Mouse (Mus musculus) thymus, postnatal 4 days (tissue): ENCODE measurements around the gene Enpp6.

Experiments used
- DNase-seq: peaks from one replicate; pipeline ENCODE4 v3.0.0; 2021

Enpp6 gene

GRCm38 (mm10) chr8:47072001-47072400 is 85.3 kb downstream of the Enpp6 start:
- DNase-seq: no peak

GRCm38 (mm10) chr8:47075941-47076555 is 89.4 kb downstream of the Enpp6 start:
- no peak for DNase-seq

GRCm38 (mm10) chr8:47080037-47080436 is 93.3 kb downstream of the Enpp6 start:
- no peak for DNase-seq

- no peak for DNase-seq
Observed at GRCm38 (mm10) chr8:47082201-47083027, 95.7 kb downstream of the Enpp6 start.

GRCm38 (mm10) chr8:47090021-47090420 is 103.3 kb downstream of the Enpp6 start:
- no peak for DNase-seq

- no peak for DNase-seq
Observed at GRCm38 (mm10) chr8:47105617-47106016, 118.9 kb downstream of the Enpp6 start.

- no peak for DNase-seq
Observed at GRCm38 (mm10) chr8:47114133-47114796, 127.6 kb downstream of the Enpp6 start.

GRCm38 (mm10) chr8:47117336-47117735 is 130.6 kb downstream of the Enpp6 start:
- no peak for DNase-seq

GRCm38 (mm10) chr8:47119895-47120294 is 133.2 kb downstream of the Enpp6 start:
- no peak for DNase-seq

- no peak for DNase-seq
Observed at GRCm38 (mm10) chr8:47128859-47129258, 142.2 kb downstream of the Enpp6 start.

GRCm38 (mm10) chr8:47133381-47133780 is 146.7 kb downstream of the Enpp6 start:
- no peak for DNase-seq

GRCm38 (mm10) chr8:47134736-47135135 is 148.0 kb downstream of the Enpp6 start:
- DNase-seq: no peak

GRCm38 (mm10) chr8:47135586-47135985 is 148.9 kb downstream of the Enpp6 start:
- DNase-seq: peak; percentile 10

- no peak for DNase-seq
Observed at GRCm38 (mm10) chr8:47136047-47136446, 149.4 kb downstream of the Enpp6 start.

GRCm38 (mm10) chr8:47145258-47145657 is 158.6 kb downstream of the Enpp6 start:
- no peak for DNase-seq
